Mouse (Mus musculus): ENCODE results near the gene Tbp. TPM values are rescaled to one million over a fixed set of nuclear protein-coding genes. Genes with fewer than 3 reads are reported as not detected.

The Tbp gene
- polyA plus RNA-seq (2017; shearing (Covaris generic)), result 42.6 TPM

GRCm38 (mm10) chr17:15499656-15500394 lies at the start of gene Tbp, which contains the start of gene Psmb1:
Tbp (plus strand) TSS chr17:15499888.
Psmb1 (minus strand) TSS chr17:15499751.

GRCm38 (mm10) chr17:15526986-15527810 lies 27.5 kb downstream of the Tbp start, which contains the start of gene Pdcd2:
Pdcd2 (minus strand) TSS chr17:15527301.

GRCm38 (mm10) chr17:15564014-15564927 lies 64.6 kb downstream of the Tbp start, which contains the start of gene Prdm9:
Prdm9 (minus strand) TSS chr17:15564354.

Other genes with a start within 250 kb of the Tbp start
- 0.74 TPM for gene Dll1, start 123.0 kb upstream of the Tbp start, polyA plus RNA-seq (2017; shearing (Covaris generic))
- gene Fam120b, start 103.7 kb upstream of the Tbp start, polyA plus RNA-seq (2017; shearing (Covaris generic)), result 35.4 TPM
- 211 TPM for gene Psmb1, start 137 bp upstream of the Tbp start, polyA plus RNA-seq (2017; shearing (Covaris generic))
- gene Pdcd2, start 27.4 kb downstream of the Tbp start, polyA plus RNA-seq (2017; shearing (Covaris generic)), result 61.7 TPM
- 9.8 TPM for gene Prdm9, start 64.5 kb downstream of the Tbp start, polyA plus RNA-seq (2017; shearing (Covaris generic))
- 174 TPM for gene Chd1, start 205.1 kb downstream of the Tbp start, polyA plus RNA-seq (2017; shearing (Covaris generic))

Data from effector memory CD4-positive, alpha-beta T cell, adult 5 months (primary cell).